Mouse (Mus musculus): ENCODE data around the gene Ica1l.

DNA sequence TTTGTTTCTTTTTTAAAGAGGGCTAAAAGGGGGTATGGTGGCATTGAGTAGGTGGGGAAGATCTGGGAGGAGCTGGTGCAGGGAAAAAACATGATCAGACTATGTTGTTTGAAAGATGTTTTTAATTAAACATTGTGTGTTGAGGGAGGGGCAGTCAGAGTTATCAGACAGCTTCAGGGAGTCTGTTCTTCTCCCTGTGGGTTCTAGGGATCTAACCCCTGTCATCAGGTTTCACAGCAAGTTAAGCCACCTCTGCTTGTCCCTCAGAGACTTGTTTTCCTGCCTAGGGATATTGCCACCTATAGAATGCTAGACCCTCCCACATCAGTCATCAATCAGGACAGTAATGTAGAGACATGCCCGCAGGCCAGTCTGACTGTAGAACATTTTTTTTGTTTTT lies 101.9 kb downstream of the Ica1l start:
- TF ChIP-seq CTCF (IDR thresholded peaks at IDR 0.05; ENCODE audit: insufficient read depth, low read depth, low read length) (no peak), POLR2A (IDR thresholded peaks at IDR 0.05; ENCODE audit: insufficient read depth, low read depth, low read length) (no peak)
